ENCODE assay signal across 17 mouse cellular contexts in genomic region chr17:66589864-66590263, GRCm38 (mm10). TPM values are rescaled to one million over a fixed set of nuclear protein-coding genes. Genes with fewer than 3 reads are reported as not detected.
DNase-seq lines count a peak whose midpoint lies in the region; ATAC-seq and TF ChIP-seq lines count a peak whose summit lies in the region.
"Had no signal": no experiment of that assay in that cellular context is flagged by ENCODE, and none has a peak within 500 bp of the region (broad histone marks: within the 10 kb centered on the region; RNA-seq: fewer than 3 reads in every experiment).

No protein-coding gene starts in this region.

- no peaks in the 10 kb centered on the region for H3K9me3 ChIP-seq in kidney, postnatal 0 days (replicated peaks; ENCODE audit: low read length)
- no peaks in the 10 kb centered on the region for H3K9me3 ChIP-seq in midbrain, embryonic 11.5 days (ENCODE audit: control insufficient read depth, low read length)
- no peaks in the 10 kb centered on the region for H3K9me3 ChIP-seq in midbrain, embryonic 16.5 days (replicated peaks; ENCODE audit: control insufficient read depth, low read length, poor library complexity, severe bottlenecking)
- no peaks in the 10 kb centered on the region for H3K9me3 ChIP-seq in limb, embryonic 15.5 days
- H3K9me3 ChIP-seq: limb, embryonic 12.5 days had no signal

- no peaks in the 10 kb centered on the region for H3K4me1 ChIP-seq in kidney, postnatal 0 days (replicated peaks; ENCODE audit: insufficient read depth, low read length)
- H3K4me1 ChIP-seq in midbrain, embryonic 11.5 days (ENCODE audit: control insufficient read depth, insufficient read depth, low read length) = no peaks in the 10 kb centered on the region
- H3K4me1 ChIP-seq in midbrain, embryonic 16.5 days (ENCODE audit: control insufficient read depth, insufficient read depth, low read length) = no peaks in the 10 kb centered on the region
- peaks cover 14% of the 10 kb centered on the region for H3K4me1 ChIP-seq in limb, embryonic 15.5 days
- H3K4me1 ChIP-seq: megakaryocyte, embryonic 14.5 days had no signal

- DNase-seq in cerebellum, postnatal 14 days = peak; percentile 51 to 57
- DNase-seq in cerebellum, adult 9-10 months = no peak
- DNase-seq in kidney, postnatal 0 days (ENCODE audit: low spot score) = no peak
- no peak for DNase-seq in kidney, postnatal 25 days
- peak; percentile 66 for DNase-seq in midbrain, embryonic 11.5 days (ENCODE audit: low spot score, missing footprints)
- DNase-seq in thymus, postnatal 0 days (ENCODE audit: low spot score) = no peak
- DNase-seq: adrenal gland, postnatal 36 days; heart, postnatal 10 days; thymus, adult 18-20 months had no signal

- peak; percentile 6; the same call in 1 of the 2 replicates for TF ChIP-seq CTCF in kidney, postnatal 0 days (IDR thresholded peaks at IDR 0.05; ENCODE audit: low read depth)

- 0 out of 2 replicates have a peak overlapping the region, but pooled peaks have one; percentile 13 for H3K4me2 ChIP-seq in kidney, postnatal 0 days (ENCODE audit: low read length)
- no peak overlapping the region for H3K4me2 ChIP-seq in midbrain, embryonic 11.5 days
- no peak overlapping the region for H3K4me2 ChIP-seq in midbrain, embryonic 16.5 days (ENCODE audit: low read length)
- H3K4me2 ChIP-seq in limb, embryonic 15.5 days = 0 out of 2 replicates have a peak overlapping the region, but pooled peaks have one; percentile 8
- H3K4me2 ChIP-seq: limb, embryonic 12.5 days had no signal

- H3K27ac ChIP-seq in kidney, postnatal 0 days = no peak overlapping the region
- H3K27ac ChIP-seq in midbrain, embryonic 11.5 days (ENCODE audit: low read depth, low read length) = no peak overlapping the region
- H3K27ac ChIP-seq in midbrain, embryonic 16.5 days (ENCODE audit: low read length) = no peak overlapping the region
- H3K27ac ChIP-seq in limb, embryonic 15.5 days = peak overlapping the region; percentile 57; the same call in 1 of the 2 replicates
- H3K27ac ChIP-seq: limb, embryonic 12.5 days had no signal

- no peak overlapping the region for H3K9ac ChIP-seq in kidney, postnatal 0 days (ENCODE audit: low read depth, low read length)
- no peak overlapping the region for H3K9ac ChIP-seq in midbrain, embryonic 11.5 days (ENCODE audit: low read length)
- H3K9ac ChIP-seq in midbrain, embryonic 16.5 days (ENCODE audit: low read depth, low read length) = no peak overlapping the region
- H3K9ac ChIP-seq in limb, embryonic 15.5 days = no peak overlapping the region
- H3K9ac ChIP-seq: limb, embryonic 12.5 days had no signal

- H3K36me3 ChIP-seq in kidney, postnatal 0 days (ENCODE audit: insufficient read depth, low read length) = no peaks in the 10 kb centered on the region
- H3K36me3 ChIP-seq in midbrain, embryonic 11.5 days (ENCODE audit: control insufficient read depth, insufficient read depth, low read length) = no peaks in the 10 kb centered on the region
- H3K36me3 ChIP-seq in midbrain, embryonic 16.5 days (ENCODE audit: control insufficient read depth, insufficient read depth, low read length) = no peaks in the 10 kb centered on the region
- no peaks in the 10 kb centered on the region for H3K36me3 ChIP-seq in limb, embryonic 15.5 days
- H3K36me3 ChIP-seq: limb, embryonic 12.5 days had no signal

- no peaks in the 10 kb centered on the region for H3K27me3 ChIP-seq in kidney, postnatal 0 days (ENCODE audit: insufficient read depth, low read length)
- no peaks in the 10 kb centered on the region for H3K27me3 ChIP-seq in midbrain, embryonic 11.5 days (ENCODE audit: control insufficient read depth, insufficient read depth, low read length)
- H3K27me3 ChIP-seq in midbrain, embryonic 16.5 days (ENCODE audit: control insufficient read depth, insufficient read depth, low read depth, low read length) = no peaks in the 10 kb centered on the region
- no peaks in the 10 kb centered on the region for H3K27me3 ChIP-seq in limb, embryonic 15.5 days
- H3K27me3 ChIP-seq: CH12.LX; limb, embryonic 12.5 days; megakaryocyte, embryonic 14.5 days had no signal

- ATAC-seq in kidney, postnatal 0 days (replicated peaks; ENCODE audit: low FRiP score, low read depth) = no peak
- no peak for ATAC-seq in midbrain, embryonic 11.5 days (ENCODE audit: low FRiP score)
- ATAC-seq in midbrain, embryonic 16.5 days = no peak
- no peak for ATAC-seq in limb, embryonic 15.5 days (ENCODE audit: insufficient number of reproducible peaks, low FRiP score, low TSS enrichment, low read depth)
- ATAC-seq: forebrain, embryonic 16.5 days had no signal

- 60% methylated on average over 8 of the region's 8 CpGs for WGBS in kidney, postnatal 0 days
- 79% methylated on average over 8 of the region's 8 CpGs for WGBS in midbrain, embryonic 11.5 days
- 66% methylated on average over 8 of the region's 8 CpGs for WGBS in midbrain, embryonic 16.5 days
- 49% methylated on average over 8 of the region's 8 CpGs for WGBS in limb, embryonic 15.5 days

- no peak overlapping the region for H3K4me3 ChIP-seq in kidney, postnatal 0 days (replicated peaks; ENCODE audit: low read depth, low read length)
- H3K4me3 ChIP-seq in midbrain, embryonic 11.5 days (ENCODE audit: low read depth, low read length) = no peak overlapping the region
- H3K4me3 ChIP-seq in midbrain, embryonic 16.5 days (ENCODE audit: low read depth, low read length) = no peak overlapping the region
- H3K4me3 ChIP-seq in limb, embryonic 15.5 days = 0 out of 2 replicates have a peak overlapping the region, but pooled peaks have one; percentile 3
- H3K4me3 ChIP-seq: limb, embryonic 12.5 days; megakaryocyte, embryonic 14.5 days; myocyte had no signal

RNA-seq across cellular contexts. Expression of gene Themis3, which starts 4.6 kb away (rescaled TPM):
- 0.25 and 0.28 TPM in 2 replicates for polyA plus RNA-seq in kidney, postnatal 0 days (2015; fragmentation: Nextera tagmentation; extraction: Ambion mirVana)
- polyA plus RNA-seq in midbrain, embryonic 11.5 days (2014; fragmentation: Nextera tagmentation; extraction: Ambion mirVana) = not detected in 2 replicates
- not detected in 2 replicates for polyA plus RNA-seq in midbrain, embryonic 16.5 days (2015; fragmentation: Nextera tagmentation; extraction: Ambion mirVana)
- 0.09 and 0.14 TPM in 2 replicates for polyA plus RNA-seq in limb, embryonic 15.5 days (2015; fragmentation: Nextera tagmentation; extraction: Ambion mirVana)
- polyA plus RNA-seq in thymus, postnatal 0 days (2015; fragmentation: Nextera tagmentation; extraction: Ambion mirVana) = not detected in 2 replicates
- polyA plus RNA-seq: forebrain, embryonic 16.5 days; limb, embryonic 12.5 days; liver, embryonic 16.5 days; myocyte had no signal

Comparison
In these comparisons a context has a peak if more than half of its experiments do, and no peak if none do; other contexts are left out.
1. DNase-seq: peak in cerebellum, postnatal 14 days (2 of 2) and midbrain, embryonic 11.5 days (single experiment); none in cerebellum, adult 9-10 months (single experiment), kidney, postnatal 0 days (single experiment), kidney, postnatal 25 days (0 of 2) and thymus, postnatal 0 days (single experiment).
2. H3K4me2 ChIP-seq: peak in kidney, postnatal 0 days (single experiment) and limb, embryonic 15.5 days (single experiment); none in midbrain, embryonic 11.5 days (single experiment) and midbrain, embryonic 16.5 days (single experiment).